Mouse (Mus musculus) mouse trophoblast stem cell (cell line): ENCODE data around the gene Cpxm2.

ENCODE experiments used
- in situ Hi-C, 2 experiments: fragments of 300-500 bp; cut with MseI, MboI; formaldehyde crosslinking; loops; 2 replicates in 1 of 2; 3 replicates in 1 of 2; pipeline ENCODE4 v1.15.1; 2025

The Cpxm2 gene

DNA sequence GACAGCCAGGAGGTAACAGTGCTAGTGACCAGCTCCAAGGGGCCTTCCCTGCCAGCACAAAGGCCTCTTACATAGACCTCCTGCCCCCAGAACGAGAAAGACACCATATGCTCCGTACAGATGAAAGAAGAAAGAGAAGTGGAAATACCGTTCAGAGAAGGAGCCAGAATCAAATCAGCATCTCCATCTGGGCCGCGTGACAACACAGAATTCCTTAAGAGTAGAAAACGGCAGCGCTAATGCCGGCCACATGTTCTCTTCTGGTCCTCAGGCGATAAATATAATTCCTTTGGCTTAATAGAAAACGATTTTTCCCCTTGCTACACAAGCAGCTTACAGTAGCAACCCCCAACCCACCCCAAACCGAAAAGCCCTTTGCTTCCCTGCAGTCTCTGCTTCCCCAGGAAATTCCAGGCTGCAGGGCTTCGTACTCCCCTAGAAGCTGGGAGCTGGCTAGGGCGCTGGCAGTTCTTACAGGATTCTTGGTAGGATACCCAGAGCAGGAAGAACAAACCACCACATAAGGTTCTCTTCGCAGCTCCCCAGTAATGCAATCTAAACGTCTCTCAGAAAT is 9.2 kb downstream of the Cpxm2 start:
- in situ Hi-C loops, result no loop called here

DNA sequence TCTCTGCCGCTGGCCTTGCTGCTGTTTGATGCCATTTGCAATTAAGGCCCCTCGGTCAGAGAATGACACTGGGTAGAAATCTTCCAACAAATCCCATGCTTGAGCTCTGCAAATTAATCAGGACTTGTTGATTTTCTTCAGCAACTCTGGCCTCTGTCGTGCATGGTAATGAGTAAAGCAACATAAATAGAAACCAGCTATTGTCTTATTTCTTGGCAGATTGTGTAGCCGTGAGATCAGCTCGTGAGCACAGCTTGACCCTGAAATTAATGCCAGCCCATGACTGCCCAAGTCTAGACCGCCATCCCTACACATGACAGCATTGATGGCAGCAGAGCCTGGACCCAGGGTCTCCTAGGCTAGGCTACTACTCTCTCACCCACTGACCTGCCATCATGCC is 25.9 kb downstream of the Cpxm2 start:
- in situ Hi-C loops, result no loop called here

- in situ Hi-C loops, result no loop called here
Measured at GRCm38 (mm10) chr7:132124948-132125347, 29.6 kb downstream of the Cpxm2 start.

GRCm38 (mm10) chr7:132123211-132123610 is 31.3 kb downstream of the Cpxm2 start:
- in situ Hi-C loops, result no loop called here

GRCm38 (mm10) chr7:132119817-132120216 is 34.7 kb downstream of the Cpxm2 start:
- in situ Hi-C loops, result no loop called here

DNA sequence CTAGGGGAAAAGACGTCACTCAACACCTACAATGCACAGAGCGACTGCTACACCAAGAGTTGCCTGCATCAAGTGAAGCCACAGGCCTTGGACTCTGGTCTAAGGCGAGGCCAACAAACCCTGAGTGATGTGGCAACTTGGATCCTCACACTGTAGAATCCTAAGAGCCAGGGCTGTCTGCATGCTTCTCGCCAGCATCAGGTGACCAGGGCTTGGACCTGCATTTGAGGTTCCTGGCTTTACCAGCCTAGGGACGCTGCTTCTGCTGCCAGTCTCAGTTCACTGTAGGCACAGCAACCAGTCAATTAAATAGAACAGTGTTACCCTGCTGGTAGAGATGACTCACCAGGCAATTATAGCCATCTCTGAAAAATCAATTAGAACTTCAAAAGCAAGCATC is 42.8 kb downstream of the Cpxm2 start:
- in situ Hi-C loops, result no loop called here

DNA sequence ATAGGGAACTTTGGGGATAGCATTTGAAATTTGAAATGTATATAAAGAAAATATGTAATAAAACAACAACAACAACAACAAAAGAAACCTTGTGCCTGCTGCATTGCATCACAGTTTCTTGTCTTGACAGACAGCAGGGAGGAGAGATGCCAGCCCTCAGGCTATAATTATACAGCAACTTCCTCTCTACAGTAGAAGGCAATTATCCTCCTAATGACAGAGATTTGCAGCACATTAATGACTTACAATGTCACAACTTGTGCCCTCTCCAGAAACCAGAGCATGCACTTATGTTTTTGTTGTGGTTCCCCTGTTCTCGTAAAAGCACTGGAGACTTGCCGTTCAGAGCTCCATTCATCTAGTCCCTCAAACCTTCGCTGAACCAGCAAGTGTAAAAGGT is 44.2 kb downstream of the Cpxm2 start:
- in situ Hi-C loops, result no loop called here

GRCm38 (mm10) chr7:132106891-132107290 is 47.6 kb downstream of the Cpxm2 start:
- in situ Hi-C loops, result no loop called here

GRCm38 (mm10) chr7:132105326-132105725 is 49.2 kb downstream of the Cpxm2 start:
- in situ Hi-C loops, result no loop called here

DNA sequence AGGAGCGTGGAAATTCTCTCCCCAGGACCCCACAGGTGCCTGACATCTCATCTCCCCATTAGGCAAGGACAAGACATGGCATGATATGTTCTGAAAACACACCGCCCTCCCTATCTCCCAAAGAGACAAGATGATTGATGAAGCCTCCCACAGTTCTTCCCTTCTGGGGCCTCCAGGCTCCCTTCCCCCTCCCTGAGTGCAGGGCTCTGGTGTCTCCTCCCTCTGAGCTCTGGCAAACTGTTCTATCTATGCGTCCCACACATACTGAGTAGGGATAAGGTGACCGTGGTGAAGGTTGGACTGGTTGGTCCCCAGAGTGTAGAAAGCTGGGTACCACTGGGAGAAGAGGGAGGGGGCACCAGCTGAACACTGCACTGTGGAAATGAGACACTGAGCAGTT is 56.1 kb downstream of the Cpxm2 start:
- in situ Hi-C loops, result no loop called here

- in situ Hi-C loops, result no loop called here
Measured at GRCm38 (mm10) chr7:132094666-132095065, 59.9 kb downstream of the Cpxm2 start.

GRCm38 (mm10) chr7:132091551-132091950 is 63.0 kb downstream of the Cpxm2 start:
- in situ Hi-C loops, result no loop called here

DNA sequence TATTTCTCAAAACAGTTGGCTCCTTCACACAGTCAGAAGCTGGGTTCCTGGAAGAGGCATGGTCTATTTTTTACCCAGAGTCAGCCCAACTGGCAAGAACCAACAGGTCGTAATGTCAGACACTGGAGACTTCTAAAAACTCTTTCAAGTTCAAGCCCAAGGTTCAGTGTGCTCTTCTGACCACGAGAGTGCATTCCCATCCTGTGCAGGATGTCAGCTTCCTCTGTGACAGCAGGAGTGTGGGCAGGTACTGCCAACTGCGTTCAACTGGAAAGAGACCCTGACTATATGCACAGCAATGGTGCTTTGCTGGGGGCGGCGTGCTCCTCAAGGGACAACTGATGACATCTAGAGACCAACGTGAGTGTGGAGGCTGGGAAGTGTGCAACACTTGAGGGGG is 65.9 kb downstream of the Cpxm2 start:
- in situ Hi-C loops, result no loop called here

- in situ Hi-C loops, result no loop called here
Measured at GRCm38 (mm10) chr7:132088181-132088580, 66.4 kb downstream of the Cpxm2 start.

DNA sequence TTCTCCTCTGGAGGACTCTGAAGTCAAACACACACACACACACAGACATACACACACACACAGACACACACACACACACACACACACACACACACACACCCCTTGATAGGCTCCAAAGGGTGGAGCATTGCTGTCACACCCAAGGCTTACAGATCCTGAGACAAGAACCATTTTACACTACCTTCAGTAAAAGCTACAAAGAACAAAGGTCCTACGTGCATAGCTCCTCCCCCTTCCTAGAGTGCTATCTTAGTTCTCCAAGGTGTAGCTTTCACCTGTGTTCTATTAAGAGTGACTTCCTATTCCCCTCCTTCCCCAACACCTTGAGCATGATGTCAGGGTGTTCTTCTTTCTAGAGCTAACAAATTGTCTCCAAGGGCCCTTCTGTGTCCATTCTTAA is 78.7 kb downstream of the Cpxm2 start:
- in situ Hi-C loops, result no loop called here

- in situ Hi-C loops, result no loop called here
Measured at GRCm38 (mm10) chr7:132074503-132074902, 80.0 kb downstream of the Cpxm2 start.

- in situ Hi-C loops, result no loop called here
Measured at GRCm38 (mm10) chr7:132070877-132071625, 83.5 kb downstream of the Cpxm2 start.

DNA sequence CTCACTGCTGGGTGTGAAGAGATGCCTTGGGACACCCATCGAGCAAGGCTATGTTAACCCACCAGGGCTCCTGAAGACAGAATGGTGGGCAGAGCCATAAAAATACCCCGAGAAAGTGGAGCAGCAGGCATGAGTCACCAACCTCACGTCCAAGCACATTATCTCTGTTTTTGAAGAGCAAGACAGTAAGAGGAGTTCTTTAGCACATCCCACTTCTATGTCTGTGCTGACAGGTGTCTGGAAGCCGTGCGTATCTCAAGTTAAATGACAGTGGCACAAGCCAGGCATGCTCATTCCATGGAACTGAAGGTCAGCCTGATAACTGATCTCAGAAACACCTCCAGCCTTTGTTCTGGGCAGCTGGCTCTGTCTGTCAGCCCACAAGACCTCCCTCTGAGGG is 86.6 kb downstream of the Cpxm2 start:
- in situ Hi-C loops, result no loop called here

DNA sequence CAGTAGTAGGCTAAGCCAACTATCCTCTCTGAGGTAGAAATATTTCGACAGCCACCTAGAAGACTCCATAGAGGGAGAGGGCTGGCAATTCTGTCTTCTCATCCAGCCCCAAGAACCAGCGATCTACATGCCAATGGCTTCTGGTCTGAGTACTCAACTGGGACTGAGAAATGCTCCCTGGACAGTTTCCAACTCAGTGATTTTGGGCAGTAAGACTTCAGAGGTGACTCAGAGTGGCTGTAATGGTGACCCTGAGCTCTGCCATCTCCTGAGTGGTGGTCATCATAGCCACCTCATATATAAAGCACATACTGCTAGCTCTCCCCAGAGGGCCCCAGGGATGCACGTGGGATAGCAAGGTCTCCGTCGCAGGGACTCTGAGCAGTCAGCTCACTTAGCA is 87.0 kb downstream of the Cpxm2 start:
- in situ Hi-C loops, result no loop called here

DNA sequence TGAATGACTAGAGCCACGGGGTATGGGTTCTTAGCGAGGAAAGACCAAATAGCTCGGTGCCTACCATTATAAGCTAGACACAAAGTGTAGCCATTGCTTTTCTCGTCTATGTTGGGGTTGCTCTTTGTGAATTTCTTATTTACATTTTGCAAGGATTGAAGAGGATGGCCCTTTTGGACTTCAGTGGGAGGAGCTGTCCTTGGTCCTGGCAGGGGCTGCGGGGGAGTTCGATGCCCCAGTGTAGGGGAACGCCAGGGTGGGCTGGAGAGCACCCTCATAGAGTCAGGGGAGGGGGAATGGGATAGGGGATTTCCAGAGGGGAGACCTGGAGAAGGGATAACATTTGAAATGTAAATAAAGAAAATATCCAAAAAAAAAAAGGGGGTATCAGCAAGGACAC is 94.4 kb downstream of the Cpxm2 start:
- in situ Hi-C loops, result no loop called here

- in situ Hi-C loops, result no loop called here
Measured at GRCm38 (mm10) chr7:132056565-132056964, 98.0 kb downstream of the Cpxm2 start.

GRCm38 (mm10) chr7:132046662-132047061 is 107.9 kb downstream of the Cpxm2 start:
- in situ Hi-C loops, result no loop called here

DNA sequence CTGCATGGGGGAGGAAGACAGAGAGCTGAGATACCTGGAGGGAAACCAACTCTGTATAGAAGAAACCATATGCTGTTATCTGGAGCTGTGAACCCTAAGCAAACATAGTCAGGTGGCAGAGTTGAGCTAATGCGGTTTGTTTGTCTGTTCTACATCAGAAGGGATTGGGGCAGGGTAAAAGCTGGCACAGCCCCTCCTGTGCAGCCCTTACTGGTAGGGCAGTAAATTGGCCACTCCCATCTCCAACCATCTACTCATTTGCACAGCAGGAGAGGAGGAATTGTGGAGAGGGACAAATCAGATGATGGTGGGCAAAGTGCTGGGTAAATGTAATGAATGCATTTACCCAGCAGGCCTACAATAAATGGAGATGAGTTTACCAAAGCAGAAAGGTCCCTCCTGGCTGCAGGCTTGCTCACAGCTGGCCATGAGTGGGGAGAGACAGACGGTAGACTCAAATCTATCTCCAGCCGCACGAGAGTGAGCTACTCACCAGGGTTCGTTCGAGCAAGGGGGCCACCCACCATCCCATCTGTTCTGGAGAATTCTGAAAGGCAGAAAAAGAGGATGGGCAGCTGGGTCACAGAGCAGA is 122.5 kb downstream of the Cpxm2 start:
- in situ Hi-C loops, result no loop called here
